Mouse (Mus musculus) E14TG2a.4 (cell line): Measurements from ENCODE around the gene Dis3l2.

Experiments
- H3K27me3 ChIP-seq: 2 replicates; pipeline ENCODE4 v1.6.1; 2014; ENCODE audit warnings: low read length, control low read depth; ENCODE audit not compliant: insufficient read depth
- H3K36me3 ChIP-seq: 2 replicates; pipeline ENCODE4 v1.6.1; 2014; ENCODE audit warnings: low read length, control low read depth; ENCODE audit not compliant: insufficient read depth
- H3K4me1 ChIP-seq: replicated peaks from 2 replicates; pipeline ENCODE4 v1.6.1; 2014; ENCODE audit warnings: low read depth, low read length, control low read depth
- H3K4me3 ChIP-seq: replicated peaks from 2 replicates; pipeline ENCODE4 v1.5.1; 2014; ENCODE audit warnings: mild to moderate bottlenecking, low read length
- H3K9me3 ChIP-seq: 2 replicates; pipeline ENCODE4 v1.6.1; 2014; ENCODE audit warnings: low read length, control low read depth
- CTCF ChIP-seq: conservative IDR thresholded peaks from 2 replicates; pipeline ENCODE4 v1.5.1; 2014; ENCODE audit warnings: low read length
- NANOG ChIP-seq: IDR thresholded peaks from 2 replicates; pipeline ENCODE4 v1.6.1; 2014; ENCODE audit warnings: borderline replicate concordance, low read length, mixed read lengths
- POU5F1 ChIP-seq: IDR thresholded peaks from 2 replicates; pipeline ENCODE4 v1.6.1; 2014; ENCODE audit warnings: low read length, borderline replicate concordance

The Dis3l2 gene

GRCm38 (mm10) chr1:86750094-86750493 is 46.5 kb downstream of the Dis3l2 start:
- Histone ChIP-seq H3K4me1 (peaks cover 25% of the 10 kb centered on the region), H3K36me3 (peaks cover 17% of the 10 kb centered on the region), H3K4me3 (no peak overlapping the region), H3K9me3 (no peaks in the 10 kb centered on the region), H3K27me3 (no peaks in the 10 kb centered on the region)
- TF ChIP-seq POU5F1 (no peak), CTCF (no peak), NANOG (no peak)

- H3K4me3 ChIP-seq, result no peak overlapping the region
- H3K4me1 ChIP-seq, result peaks cover 31% of the 10 kb centered on the region
- no peaks in the 10 kb centered on the region for H3K27me3 ChIP-seq
- no peaks in the 10 kb centered on the region for H3K9me3 ChIP-seq
- TF ChIP-seq NANOG (no peak), POU5F1 (no peak), CTCF (no peak)
- no peaks in the 10 kb centered on the region; the same call in 1 of the 2 replicates for H3K36me3 ChIP-seq
Measured at GRCm38 (mm10) chr1:86753416-86753815, 49.8 kb downstream of the Dis3l2 start.

DNA sequence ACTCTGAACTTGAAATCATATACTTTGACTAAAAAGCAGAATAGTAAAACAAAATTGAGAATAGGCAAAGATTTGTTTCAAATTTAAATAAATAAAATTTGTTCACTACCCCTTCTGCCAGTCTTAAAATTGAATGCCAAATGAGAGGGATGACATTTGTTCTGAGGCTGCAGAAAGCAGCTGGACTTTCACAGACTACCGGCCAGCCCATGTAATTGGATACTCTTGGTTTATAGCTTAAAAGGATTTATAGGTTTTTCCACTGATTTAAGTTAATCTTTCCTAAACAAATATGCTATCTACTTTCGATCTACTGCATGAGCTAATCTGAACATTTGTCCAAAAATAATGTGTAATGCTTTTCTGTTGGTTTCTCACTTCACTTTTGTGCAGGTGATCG is 50.7 kb downstream of the Dis3l2 start:
- H3K27me3 ChIP-seq, result no peaks in the 10 kb centered on the region
- H3K4me1 ChIP-seq, result peaks cover 34% of the 10 kb centered on the region
- H3K36me3 ChIP-seq, result no peaks in the 10 kb centered on the region; the same call in 1 of the 2 replicates
- H3K4me3 ChIP-seq, result no peak overlapping the region
- H3K9me3 ChIP-seq, result no peaks in the 10 kb centered on the region
- TF ChIP-seq CTCF (no peak), NANOG (no peak), POU5F1 (no peak)

DNA sequence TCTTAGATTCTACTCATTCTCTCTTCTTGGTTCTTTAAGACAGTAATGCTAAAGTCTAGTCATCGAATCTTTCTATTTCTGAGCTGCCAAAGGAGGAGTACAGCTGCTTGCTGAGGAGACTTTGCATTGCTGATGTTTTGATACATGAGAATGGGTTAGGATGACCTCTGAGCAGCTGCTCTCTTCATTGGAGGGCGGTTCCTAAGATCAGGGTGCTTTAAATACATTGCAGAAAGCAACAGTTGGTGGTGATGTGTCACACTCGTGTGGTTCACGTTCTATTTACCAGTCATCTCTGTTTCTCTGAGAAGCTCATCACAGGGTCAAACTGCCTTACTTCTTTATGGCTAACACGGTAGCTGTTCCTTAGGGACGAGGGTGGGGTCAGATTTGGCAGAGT is 54.5 kb downstream of the Dis3l2 start:
- peaks cover 23% of the 10 kb centered on the region for H3K4me1 ChIP-seq
- no peak for TF ChIP-seq POU5F1
- no peak for TF ChIP-seq NANOG
- TF ChIP-seq CTCF, result no peak
- H3K4me3 ChIP-seq, result no peak overlapping the region
- no peaks in the 10 kb centered on the region for H3K27me3 ChIP-seq
- no peaks in the 10 kb centered on the region; the same call in 1 of the 2 replicates for H3K36me3 ChIP-seq
- H3K9me3 ChIP-seq, result no peaks in the 10 kb centered on the region

DNA sequence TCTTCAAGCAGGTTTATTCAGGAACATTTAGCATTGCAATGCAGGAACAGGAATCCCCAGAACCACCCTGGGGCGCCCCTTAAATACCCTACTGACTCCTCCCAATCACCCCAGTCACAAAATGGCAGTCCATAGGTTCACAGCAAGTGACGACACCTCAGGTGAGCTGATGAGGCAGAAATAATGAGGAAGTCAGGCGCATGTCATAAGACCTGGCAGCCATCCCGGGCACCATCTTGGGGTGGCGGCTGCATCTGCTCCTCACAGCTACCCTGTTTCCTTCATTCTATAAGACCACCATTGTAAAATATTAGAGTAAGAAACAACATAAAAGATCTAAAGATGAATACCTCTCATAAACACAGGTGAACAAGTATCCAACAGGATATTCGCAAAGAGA is 58.6 kb downstream of the Dis3l2 start:
- TF ChIP-seq POU5F1 (no peak), NANOG (no peak), CTCF (no peak)
- no peaks in the 10 kb centered on the region for H3K27me3 ChIP-seq
- no peaks in the 10 kb centered on the region for H3K9me3 ChIP-seq

DNA sequence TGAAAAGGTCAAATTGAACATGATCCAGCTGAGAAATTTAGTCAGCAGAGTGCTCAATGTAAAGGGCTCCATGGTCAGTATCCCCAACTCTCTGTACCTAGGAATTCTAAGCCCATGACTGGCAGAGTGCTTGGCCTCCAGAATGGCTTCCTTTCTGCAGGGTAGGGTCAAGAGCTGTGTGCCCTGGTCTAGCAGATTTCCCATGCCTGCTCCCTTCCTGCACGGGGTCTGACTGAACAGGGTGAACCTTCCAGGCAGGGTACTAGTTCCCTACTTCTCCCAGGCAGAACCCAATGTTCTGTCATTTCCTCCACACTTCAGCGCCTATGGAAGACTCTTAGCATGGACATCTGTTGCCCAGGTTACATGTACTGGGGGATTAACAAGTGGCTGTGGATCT is 97.6 kb downstream of the Dis3l2 start:
- H3K27me3 ChIP-seq, result no peaks in the 10 kb centered on the region
- H3K4me3 ChIP-seq, result no peak overlapping the region
- no peak for TF ChIP-seq NANOG
- TF ChIP-seq CTCF, result no peak
- no peak for TF ChIP-seq POU5F1
- H3K9me3 ChIP-seq, result no peaks in the 10 kb centered on the region
- H3K4me1 ChIP-seq, result no peaks in the 10 kb centered on the region
- H3K36me3 ChIP-seq, result no peaks in the 10 kb centered on the region

More for the DNA sequence above, 58.6 kb downstream of the Dis3l2 start:
- Histone ChIP-seq H3K36me3 (peaks cover 8% of the 10 kb centered on the region; the same call in 1 of the 2 replicates), H3K4me3 (no peak overlapping the region), H3K4me1 (peaks cover 17% of the 10 kb centered on the region)

DNA sequence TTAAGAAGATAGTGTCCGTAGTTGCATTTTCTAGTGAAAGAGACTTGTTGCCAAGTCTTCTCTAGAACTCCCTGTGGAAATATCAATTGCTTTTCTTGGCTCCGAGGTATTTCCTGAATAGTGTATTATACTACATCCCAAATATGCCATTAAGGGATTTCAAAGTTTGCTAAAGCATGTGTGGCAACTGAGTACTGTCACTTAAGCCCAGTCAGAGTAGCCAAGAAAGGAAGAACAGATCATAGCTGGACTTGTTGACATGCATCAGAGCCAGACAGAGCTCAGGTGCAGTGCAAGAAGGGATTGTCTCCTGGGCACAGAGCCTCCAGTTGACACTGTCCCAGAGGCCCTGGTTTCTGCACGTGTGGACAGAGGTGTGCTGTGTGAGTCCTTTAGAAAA is 108.1 kb downstream of the Dis3l2 start:
- no peaks in the 10 kb centered on the region for H3K36me3 ChIP-seq
- no peaks in the 10 kb centered on the region for H3K4me1 ChIP-seq
- TF ChIP-seq CTCF, result no peak
- TF ChIP-seq NANOG, result no peak
- TF ChIP-seq POU5F1, result no peak
- H3K4me3 ChIP-seq, result no peak overlapping the region
- no peaks in the 10 kb centered on the region for H3K9me3 ChIP-seq
- no peaks in the 10 kb centered on the region for H3K27me3 ChIP-seq

GRCm38 (mm10) chr1:86822266-86822665 is 118.7 kb downstream of the Dis3l2 start:
- no peak for TF ChIP-seq NANOG
- Histone ChIP-seq H3K9me3 (peaks cover 13% of the 10 kb centered on the region), H3K4me3 (no peak overlapping the region), H3K4me1 (no peaks in the 10 kb centered on the region), H3K27me3 (no peaks in the 10 kb centered on the region), H3K36me3 (no peaks in the 10 kb centered on the region)

GRCm38 (mm10) chr1:86834351-86834987 is 130.9 kb downstream of the Dis3l2 start:
- no peak for TF ChIP-seq CTCF
- TF ChIP-seq NANOG, result no peak
- no peak for TF ChIP-seq POU5F1
- no peaks in the 10 kb centered on the region for H3K27me3 ChIP-seq
- H3K36me3 ChIP-seq, result no peaks in the 10 kb centered on the region
- no peaks in the 10 kb centered on the region; the same call in 1 of the 2 replicates for H3K4me1 ChIP-seq
- no peaks in the 10 kb centered on the region for H3K9me3 ChIP-seq
- no peak overlapping the region for H3K4me3 ChIP-seq
